Mouse (Mus musculus) retina, postnatal 7 days (tissue): Measurements from ENCODE around the gene Gm45261.

Experiments used
- DNase-seq: peaks from one replicate; pipeline ENCODE4 v3.0.0-alpha.2; 2012; ENCODE audit warnings: low read depth, low spot score

Gm45261 gene

GRCm38 (mm10) chr1:80461348-80461747 is at the start of gene Gm45261:
TSS of gene Gm45261 (minus strand) at chr1:80461448.
- no peak for DNase-seq

DNA sequence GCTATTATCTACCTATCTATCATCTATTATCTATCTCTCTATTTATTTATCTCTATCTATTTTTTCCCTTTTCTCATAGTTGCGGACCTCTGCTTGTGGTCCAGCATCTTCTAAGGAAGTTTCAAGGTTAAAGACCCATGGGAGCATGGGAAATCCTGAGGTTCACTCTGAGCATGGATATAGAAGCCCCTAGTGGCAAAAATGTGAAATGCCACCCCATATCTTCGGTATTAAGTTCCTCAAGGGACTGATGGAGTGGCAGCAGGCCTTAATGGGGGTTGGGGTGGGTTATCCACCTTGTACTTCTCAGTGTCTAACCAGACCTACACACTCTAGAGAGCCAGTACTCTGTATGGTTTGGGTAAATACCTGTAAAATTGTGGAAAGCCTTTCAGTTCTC is 43.5 kb upstream of the Gm45261 start:
- no peak for DNase-seq

GRCm38 (mm10) chr1:80504081-80504480 is 42.8 kb upstream of the Gm45261 start:
- DNase-seq = no peak

DNA sequence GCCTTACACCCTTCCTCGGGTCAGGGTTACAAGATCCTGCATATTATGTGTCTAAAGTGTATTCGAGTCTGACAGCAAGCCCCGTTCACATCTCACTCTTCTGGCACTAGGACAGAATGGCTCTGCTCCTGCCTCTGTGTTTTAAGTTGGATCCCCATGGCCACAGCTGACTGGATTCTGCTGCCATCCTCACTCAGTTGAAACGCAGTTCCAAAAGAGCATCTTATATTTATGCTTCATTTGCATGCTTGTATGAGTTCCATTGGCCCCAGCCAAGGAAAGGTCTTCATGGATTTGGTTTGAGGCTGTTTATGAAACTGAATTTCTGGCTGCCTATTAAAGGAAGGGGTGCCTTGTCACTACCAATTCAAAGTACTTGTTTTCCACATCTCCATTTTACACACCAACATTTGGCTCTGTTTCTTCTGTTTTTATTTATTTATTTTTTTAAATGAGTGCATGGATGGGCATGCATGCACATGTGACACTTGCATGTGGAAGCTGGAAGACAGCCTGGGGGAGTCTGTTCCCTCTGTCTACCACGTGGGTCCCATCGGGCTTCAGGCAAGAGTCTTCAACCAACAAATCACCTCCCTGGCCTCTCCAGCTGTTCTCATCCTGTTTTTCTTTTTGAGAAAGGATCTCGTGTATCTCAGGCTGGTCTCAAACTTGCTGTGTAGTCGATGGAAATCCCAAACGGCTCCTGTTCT is 41.4 kb upstream of the Gm45261 start:
- no peak for DNase-seq

GRCm38 (mm10) chr1:80499264-80499663 is 38.0 kb upstream of the Gm45261 start:
- no peak for DNase-seq

DNA sequence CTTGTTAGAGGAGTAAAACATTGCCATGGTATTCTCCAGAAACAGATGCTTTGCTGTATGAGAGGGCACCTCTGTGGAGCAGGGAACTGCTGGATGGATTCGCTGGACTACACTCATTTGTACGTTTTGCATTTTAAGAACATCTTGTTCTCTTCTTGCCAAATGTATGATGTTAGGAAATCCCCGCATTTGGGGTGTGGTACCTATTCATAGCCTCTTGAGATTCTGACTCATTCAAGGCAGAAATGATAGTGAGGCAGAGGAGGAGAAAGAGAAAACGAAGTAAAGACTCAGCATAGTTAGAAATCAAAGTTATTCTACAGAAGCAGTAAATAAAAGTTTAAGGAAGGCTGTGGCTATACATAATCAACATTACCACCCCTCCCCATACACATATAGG is 35.1 kb upstream of the Gm45261 start:
- no peak for DNase-seq

DNA sequence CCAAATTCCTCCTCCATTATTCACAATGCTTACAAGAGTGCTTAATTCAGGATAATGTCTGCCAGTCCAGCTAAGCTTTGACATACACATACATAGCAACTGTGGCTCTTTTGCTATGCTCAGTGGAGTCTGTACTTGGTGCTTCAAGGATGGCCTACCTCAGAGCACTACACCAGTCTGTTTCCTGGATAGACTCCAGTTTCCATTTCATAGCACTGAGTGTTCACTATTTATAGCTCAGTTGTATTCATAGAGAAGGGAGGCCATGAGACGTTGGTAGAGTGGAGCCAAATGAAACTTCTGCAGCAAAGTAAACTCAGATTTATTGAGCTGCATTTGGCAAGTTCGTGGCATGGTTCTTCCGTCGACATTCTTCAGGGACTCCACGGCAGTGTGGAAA is 22.2 kb upstream of the Gm45261 start:
- DNase-seq = no peak

DNA sequence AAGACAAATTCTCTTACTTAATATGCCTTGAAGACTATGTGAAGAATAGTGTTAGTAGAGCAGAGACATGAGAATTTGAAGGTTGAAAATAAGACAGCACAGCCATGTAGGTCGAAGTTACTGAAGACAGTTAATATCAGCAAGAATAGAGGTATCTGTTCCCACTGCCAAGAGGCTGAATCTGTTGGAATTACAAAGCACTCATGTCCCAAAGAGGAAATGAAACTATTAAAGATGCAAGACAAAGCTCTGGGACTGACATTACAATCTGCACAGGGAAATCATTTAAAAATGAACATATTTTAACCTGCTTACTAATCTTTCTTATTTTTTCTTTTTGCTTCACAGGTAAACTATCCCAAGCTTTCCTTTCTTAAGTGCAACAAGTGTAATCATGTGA is 13.7 kb upstream of the Gm45261 start:
- no peak for DNase-seq

DNA sequence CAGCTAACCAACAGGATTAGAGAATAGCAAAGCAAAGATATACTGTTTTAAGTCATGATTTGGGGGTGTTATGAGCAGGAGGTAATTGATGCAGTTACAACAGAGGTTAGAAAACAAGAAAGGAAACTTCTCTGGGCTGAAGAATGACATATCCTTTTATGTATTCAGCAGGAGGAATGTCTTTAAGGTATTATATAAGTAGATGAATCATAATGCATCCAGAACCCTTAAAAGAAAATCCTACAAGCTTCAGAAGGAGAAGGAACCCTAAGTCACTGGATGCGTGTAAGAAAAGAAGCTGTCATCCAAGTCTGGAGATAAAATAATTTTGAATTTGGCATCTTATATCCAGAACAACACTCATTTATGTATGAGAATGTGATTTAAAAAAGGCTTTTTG is 11.1 kb upstream of the Gm45261 start:
- DNase-seq = no peak

DNA sequence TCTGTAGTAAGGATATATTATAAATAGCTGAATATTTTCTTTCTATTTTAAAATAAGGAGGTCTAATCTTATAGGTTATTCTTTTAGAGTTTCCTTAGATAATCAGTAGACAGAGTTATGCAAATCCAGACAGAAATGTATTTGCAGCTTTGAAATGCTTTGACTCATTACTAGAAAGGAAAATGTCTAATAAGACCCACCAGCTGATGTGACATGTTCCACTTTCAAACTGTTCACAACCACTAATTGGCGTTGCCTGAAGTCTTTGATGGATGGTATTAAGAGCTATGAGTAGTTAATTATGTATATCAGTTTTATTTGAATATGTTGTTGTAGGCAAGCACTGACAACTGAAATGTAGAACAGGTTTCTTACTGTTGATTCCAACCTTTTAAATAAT is 1.3 kb downstream of the Gm45261 start:
- no peak for DNase-seq

DNA sequence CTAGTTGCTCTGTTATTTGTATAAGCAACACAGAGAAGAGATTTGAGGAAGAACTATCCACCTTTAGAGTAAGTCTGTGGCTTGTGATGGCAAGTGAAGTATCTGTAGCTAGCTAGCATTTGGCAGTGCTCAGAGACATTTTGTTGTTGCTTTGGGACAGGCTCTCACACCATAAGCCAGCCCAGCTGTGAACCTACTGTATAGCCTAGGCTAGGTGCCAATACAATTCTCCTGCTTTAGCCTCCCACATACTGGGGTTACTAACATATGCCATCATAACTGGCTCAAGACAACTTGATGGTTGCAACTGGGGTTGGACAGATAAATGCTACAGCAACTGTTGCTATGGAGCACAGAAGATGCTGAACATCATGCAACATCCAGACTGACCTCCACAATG is 1.8 kb downstream of the Gm45261 start:
- DNase-seq = no peak

GRCm38 (mm10) chr1:80453971-80454370 is 7.3 kb downstream of the Gm45261 start:
- DNase-seq = no peak

- no peak for DNase-seq
These were observed 9.2 kb downstream of the Gm45261 start for GRCm38 (mm10) chr1:80451914-80452549.

- DNase-seq = no peak
These were observed 13.7 kb downstream of the Gm45261 start for GRCm38 (mm10) chr1:80447554-80447953.

GRCm38 (mm10) chr1:80440911-80441310 is 20.3 kb downstream of the Gm45261 start:
- DNase-seq = no peak

GRCm38 (mm10) chr1:80438506-80438905 is 22.7 kb downstream of the Gm45261 start:
- DNase-seq = no peak

GRCm38 (mm10) chr1:80427946-80428345 is 33.3 kb downstream of the Gm45261 start:
- DNase-seq = no peak

- peak; percentile 24 for DNase-seq
These were observed 33.8 kb downstream of the Gm45261 start for GRCm38 (mm10) chr1:80427425-80427824.

GRCm38 (mm10) chr1:80424666-80425065 is 36.6 kb downstream of the Gm45261 start:
- DNase-seq = peak; percentile 30

DNA sequence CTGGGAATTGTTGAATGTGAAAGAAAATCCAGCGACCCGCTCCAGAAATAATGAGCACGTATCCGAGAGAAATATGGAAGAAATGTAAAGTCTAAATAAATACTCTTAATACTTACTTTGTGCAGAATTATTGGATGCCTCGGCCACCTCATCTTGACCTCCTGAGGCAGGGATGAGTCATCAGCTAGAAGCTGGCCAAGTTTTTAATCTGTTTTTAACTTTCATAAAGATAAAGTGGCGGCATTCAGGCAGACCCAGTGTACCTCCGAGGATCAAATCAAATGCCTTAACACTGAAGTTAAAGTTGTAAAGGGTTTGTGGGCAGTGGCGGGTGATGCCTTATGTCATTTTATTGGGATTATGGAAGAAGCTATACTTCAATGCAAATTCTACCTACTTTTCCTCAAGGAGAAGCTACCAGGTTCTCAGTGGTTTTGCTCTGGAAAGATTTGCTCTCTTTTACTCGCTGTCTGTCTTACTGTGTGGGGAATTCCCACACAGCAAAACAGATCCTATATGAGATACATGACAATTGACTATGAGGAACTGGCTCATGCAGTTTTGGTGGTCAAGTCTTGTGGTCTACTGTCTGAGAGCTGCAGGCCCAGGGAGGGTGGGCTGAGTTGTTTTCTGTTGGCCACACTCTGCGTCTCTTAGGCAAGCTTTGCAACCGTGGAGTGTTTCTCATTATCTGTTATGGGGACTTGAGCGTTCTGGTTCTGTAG is 42.8 kb downstream of the Gm45261 start:
- DNase-seq = no peak

DNA sequence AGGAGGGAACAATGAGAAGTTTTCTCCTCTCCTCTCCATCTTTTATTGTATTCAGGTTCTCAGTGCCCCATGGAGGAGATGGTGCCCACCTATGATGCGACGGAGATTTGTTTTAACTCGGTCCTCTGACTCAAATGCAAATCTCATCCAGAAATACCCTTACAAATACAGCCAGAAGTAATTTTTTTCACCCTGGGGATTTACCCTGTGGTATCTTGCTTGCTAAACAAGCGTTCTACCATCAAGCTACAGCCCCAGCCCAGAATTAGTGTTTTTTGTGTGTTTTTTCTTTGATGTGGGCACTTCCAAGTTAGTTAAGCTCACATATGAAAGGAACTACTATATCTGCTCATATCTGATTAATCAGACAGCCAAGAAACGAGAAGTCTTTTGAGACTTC is 44.9 kb downstream of the Gm45261 start:
- no peak for DNase-seq

DNA sequence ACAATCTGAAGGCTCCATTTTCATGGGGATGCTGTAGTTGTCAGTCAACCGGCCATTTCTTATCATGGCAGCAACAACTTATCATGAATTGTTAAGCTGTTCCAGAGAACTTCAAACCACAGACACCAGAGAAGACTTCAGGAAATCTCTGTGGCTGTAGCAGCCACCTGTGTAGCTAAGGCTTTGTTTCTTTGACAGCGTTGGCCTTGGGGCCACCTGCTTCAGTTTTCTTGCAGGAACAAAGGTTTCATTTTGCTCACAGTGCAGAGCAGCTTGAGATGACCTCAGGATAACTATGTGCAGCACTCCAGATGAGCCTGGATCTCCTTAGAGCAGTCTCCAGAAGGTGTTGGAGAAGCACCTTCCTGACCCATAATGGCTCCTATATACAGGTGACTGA is 48.7 kb downstream of the Gm45261 start:
- no peak for DNase-seq
